Mouse (Mus musculus) macrophage (primary cell): ENCODE data around the gene Met. TPM values are rescaled to one million over a fixed set of nuclear protein-coding genes. Genes with fewer than 3 reads are reported as not detected.

ENCODE experiments used
- H3K27ac ChIP-seq: fragments of 350-480 bp; formaldehyde crosslinking; 2 replicates; pipeline ENCODE4 v1.9.0; 2021
- H3K36me3 ChIP-seq: fragments of 350-480 bp; formaldehyde crosslinking; 2 replicates; pipeline ENCODE4 v1.9.0; 2021; ENCODE audit errors: inconsistent target
- H3K4me3 ChIP-seq: fragments of 350-480 bp; formaldehyde crosslinking; 2 replicates; pipeline ENCODE4 v1.9.0; 2021; ENCODE audit errors: inconsistent target
- H3K79me2 ChIP-seq: fragments of 350-480 bp; formaldehyde crosslinking; 2 replicates; pipeline ENCODE4 v1.9.0; 2021; ENCODE audit errors: inconsistent target
- WGBS: methylation state at CpG from one replicate; pipeline ENCODE4 v1.1.7; 2026; ENCODE audit warnings: inconsistent platforms; ENCODE audit not compliant: missing documents; 5-methylcytosine and 5-hydroxymethylcytosine counted together
- polyA plus RNA-seq: library from polyadenylated mRNA; stranded (reverse); fragments of 250-400 nt; gene quantifications from 3 replicates; pipeline ENCODE4 v1.2.4, GENCODE M21; 2018; ENCODE audit warnings: inconsistent platforms

The Met gene
- polyA plus RNA-seq, 1 experiment from 2014 or later: 0.79 TPM

GRCm38 (mm10) chr6:17478252-17478651 is 14.7 kb downstream of the Met start:
- H3K4me3 ChIP-seq: no peak overlapping the region
- H3K79me2 ChIP-seq: no peaks in the 10 kb centered on the region
- H3K36me3 ChIP-seq: no peaks in the 10 kb centered on the region
- 91% methylated on average over 3 of the region's 6 CpGs for WGBS
- H3K27ac ChIP-seq: no peak overlapping the region

- Histone ChIP-seq H3K4me3 (no peak overlapping the region), H3K36me3 (no peaks in the 10 kb centered on the region), H3K27ac (no peak overlapping the region), H3K79me2 (no peaks in the 10 kb centered on the region)
- WGBS: 86% methylated on average over 10 of the region's 10 CpGs
Observed at GRCm38 (mm10) chr6:17478838-17479570, 15.4 kb downstream of the Met start.

GRCm38 (mm10) chr6:17481068-17481467 is 17.5 kb downstream of the Met start:
- Histone ChIP-seq H3K27ac (no peak overlapping the region), H3K36me3 (no peaks in the 10 kb centered on the region), H3K4me3 (no peak overlapping the region), H3K79me2 (no peaks in the 10 kb centered on the region)
- WGBS: 2% methylated on average over 4 of the region's 4 CpGs

GRCm38 (mm10) chr6:17485244-17485643 is 21.6 kb downstream of the Met start:
- Histone ChIP-seq H3K36me3 (no peaks in the 10 kb centered on the region), H3K4me3 (no peak overlapping the region), H3K79me2 (no peaks in the 10 kb centered on the region), H3K27ac (no peak overlapping the region)
- WGBS: 89% methylated on average over 5 of the region's 5 CpGs

- no peak overlapping the region for H3K27ac ChIP-seq
- WGBS: 97% methylated on average over 7 of the region's 7 CpGs
- H3K79me2 ChIP-seq: no peaks in the 10 kb centered on the region
- no peak overlapping the region for H3K4me3 ChIP-seq
- H3K36me3 ChIP-seq: no peaks in the 10 kb centered on the region
Observed at GRCm38 (mm10) chr6:17485782-17486181, 22.2 kb downstream of the Met start.

GRCm38 (mm10) chr6:17488291-17488817 is 24.8 kb downstream of the Met start:
- WGBS: 60% methylated on average over 2 of the region's 2 CpGs
- H3K79me2 ChIP-seq: no peaks in the 10 kb centered on the region
- H3K36me3 ChIP-seq: no peaks in the 10 kb centered on the region
- no peak overlapping the region for H3K27ac ChIP-seq
- no peak overlapping the region for H3K4me3 ChIP-seq

- Histone ChIP-seq H3K4me3 (no peak overlapping the region), H3K27ac (no peak overlapping the region), H3K79me2 (no peaks in the 10 kb centered on the region), H3K36me3 (no peaks in the 10 kb centered on the region)
- 68% methylated on average over 2 of the region's 2 CpGs for WGBS
Observed at GRCm38 (mm10) chr6:17490786-17491185, 27.2 kb downstream of the Met start.

- H3K4me3 ChIP-seq: no peak overlapping the region
- no peaks in the 10 kb centered on the region for H3K79me2 ChIP-seq
- WGBS: 97% methylated on average over 10 of the region's 10 CpGs
- no peaks in the 10 kb centered on the region for H3K36me3 ChIP-seq
- H3K27ac ChIP-seq: no peak overlapping the region
Observed at GRCm38 (mm10) chr6:17491502-17491901, 27.9 kb downstream of the Met start.

- WGBS: 94% methylated on average over 8 of the region's 8 CpGs
- Histone ChIP-seq H3K27ac (no peak overlapping the region), H3K4me3 (no peak overlapping the region), H3K36me3 (no peaks in the 10 kb centered on the region), H3K79me2 (no peaks in the 10 kb centered on the region)
Observed at GRCm38 (mm10) chr6:17492062-17492461, 28.5 kb downstream of the Met start.

- Histone ChIP-seq H3K36me3 (no peaks in the 10 kb centered on the region), H3K79me2 (no peaks in the 10 kb centered on the region), H3K4me3 (no peak overlapping the region), H3K27ac (no peak overlapping the region)
- 89% methylated on average over 1 of the region's 1 CpGs for WGBS
Observed at GRCm38 (mm10) chr6:17495413-17495812, 31.8 kb downstream of the Met start.

- Histone ChIP-seq H3K27ac (no peak overlapping the region), H3K36me3 (no peaks in the 10 kb centered on the region)
- WGBS: 73% methylated on average over 4 of the region's 4 CpGs
Observed at GRCm38 (mm10) chr6:17497366-17497765, 33.8 kb downstream of the Met start.

GRCm38 (mm10) chr6:17498801-17499200 is 35.2 kb downstream of the Met start:
- no peaks in the 10 kb centered on the region for H3K36me3 ChIP-seq
- WGBS: 48% methylated on average over 8 of the region's 8 CpGs
- H3K79me2 ChIP-seq: no peaks in the 10 kb centered on the region
- H3K4me3 ChIP-seq: no peak overlapping the region
- H3K27ac ChIP-seq: no peak overlapping the region

More at GRCm38 (mm10) chr6:17497366-17497765, 33.8 kb downstream of the Met start:
- Histone ChIP-seq H3K4me3 (no peak overlapping the region), H3K79me2 (no peaks in the 10 kb centered on the region)

- Histone ChIP-seq H3K79me2 (no peaks in the 10 kb centered on the region), H3K4me3 (no peak overlapping the region), H3K36me3 (no peaks in the 10 kb centered on the region), H3K27ac (no peak overlapping the region)
- 97% methylated on average over 4 of the region's 4 CpGs for WGBS
Observed at GRCm38 (mm10) chr6:17501440-17501839, 37.8 kb downstream of the Met start.

GRCm38 (mm10) chr6:17502311-17502710 is 38.7 kb downstream of the Met start:
- Histone ChIP-seq H3K4me3 (no peak overlapping the region), H3K27ac (no peak overlapping the region), H3K36me3 (no peaks in the 10 kb centered on the region), H3K79me2 (no peaks in the 10 kb centered on the region)
- WGBS: 100% methylated on average over 1 of the region's 1 CpGs

GRCm38 (mm10) chr6:17503724-17504123 is 40.1 kb downstream of the Met start:
- no peak overlapping the region for H3K4me3 ChIP-seq
- H3K79me2 ChIP-seq: no peaks in the 10 kb centered on the region
- no peaks in the 10 kb centered on the region for H3K36me3 ChIP-seq
- 90% methylated on average over 3 of the region's 3 CpGs for WGBS
- H3K27ac ChIP-seq: no peak overlapping the region
